Mouse (Mus musculus) cortical plate, adult 2 months (tissue): ENCODE measurements around the gene Cfap54.

Experiments
- CTCF ChIP-seq: fragments of 200-500 bp; IDR thresholded peaks from 2 replicates; pipeline ENCODE4 v1.5.1; 2011; ENCODE audit warnings: mild to moderate bottlenecking, control low read depth, low read length; ENCODE audit not compliant: insufficient read depth; ENCODE audit errors: extremely low read depth
- POLR2A ChIP-seq: fragments of 200-500 bp; IDR thresholded peaks from 2 replicates; pipeline ENCODE4 v1.6.1; 2011; ENCODE audit warnings: mild to moderate bottlenecking, low read length, control low read depth; ENCODE audit not compliant: insufficient read depth; ENCODE audit errors: extremely low read depth

- no peak for TF ChIP-seq POLR2A
- no peak for TF ChIP-seq CTCF
Observed at GRCm38 (mm10) chr10:93043195-93043594, 38.2 kb downstream of the Cfap54 start.
